Mouse (Mus musculus): ENCODE results near the gene Slc39a9. TPM values are rescaled to one million over a fixed set of nuclear protein-coding genes. Genes with fewer than 3 reads are reported as not detected.

Slc39a9 gene
- polyA plus RNA-seq (2014; fragmentation: Illumina TruSeq; extraction: RNeasy Lipid Tissue Mini Kit (QIAGEN cat#74804); ENCODE audit: insufficient read depth, low read depth, low replicate concordance): 15.0 TPM

GRCm38 (mm10) chr12:80643693-80644505 is at the start of gene Slc39a9, which contains the start of gene Erh:
TSS of gene Slc39a9 (plus strand) at chr12:80643883.
TSS of gene Erh (minus strand) at chr12:80644341.

GRCm38 (mm10) chr12:80692269-80692972 is 48.7 kb downstream of the Slc39a9 start, which contains the start of gene Plekhd1:
TSS of gene Plekhd1 (plus strand) at chr12:80692591.

Other genes starting within 250 kb of the Slc39a9 start
- gene Dcaf5, start 207.3 kb upstream of the Slc39a9 start, polyA plus RNA-seq (2014; fragmentation: Illumina TruSeq; extraction: RNeasy Lipid Tissue Mini Kit (QIAGEN cat#74804); ENCODE audit: insufficient read depth, low read depth, low replicate concordance): 7.9 TPM
- 9.3 TPM for gene Exd2, start 180.8 kb upstream of the Slc39a9 start, polyA plus RNA-seq (2014; fragmentation: Illumina TruSeq; extraction: RNeasy Lipid Tissue Mini Kit (QIAGEN cat#74804); ENCODE audit: insufficient read depth, low read depth, low replicate concordance)
- 1.9 TPM for gene Galnt16, start 125.6 kb upstream of the Slc39a9 start, polyA plus RNA-seq (2014; fragmentation: Illumina TruSeq; extraction: RNeasy Lipid Tissue Mini Kit (QIAGEN cat#74804); ENCODE audit: insufficient read depth, low read depth, low replicate concordance)
- 87.1 TPM for gene Erh, start 458 bp downstream of the Slc39a9 start, polyA plus RNA-seq (2014; fragmentation: Illumina TruSeq; extraction: RNeasy Lipid Tissue Mini Kit (QIAGEN cat#74804); ENCODE audit: insufficient read depth, low read depth, low replicate concordance)
- 7.1 TPM for gene Plekhd1, start 48.7 kb downstream of the Slc39a9 start, polyA plus RNA-seq (2014; fragmentation: Illumina TruSeq; extraction: RNeasy Lipid Tissue Mini Kit (QIAGEN cat#74804); ENCODE audit: insufficient read depth, low read depth, low replicate concordance)
- gene Ccdc177, start 116.8 kb downstream of the Slc39a9 start, polyA plus RNA-seq (2014; fragmentation: Illumina TruSeq; extraction: RNeasy Lipid Tissue Mini Kit (QIAGEN cat#74804); ENCODE audit: insufficient read depth, low read depth, low replicate concordance): not detected
- gene Susd6, start 146.6 kb downstream of the Slc39a9 start, polyA plus RNA-seq (2014; fragmentation: Illumina TruSeq; extraction: RNeasy Lipid Tissue Mini Kit (QIAGEN cat#74804); ENCODE audit: insufficient read depth, low read depth, low replicate concordance): 30.4 TPM